Mouse (Mus musculus) midbrain, embryonic 10.5 days (tissue): ENCODE data around the gene Fgf8. TPM values are rescaled to one million over a fixed set of nuclear protein-coding genes. Genes with fewer than 3 reads are reported as not detected.

Experiments used
- DNase-seq: peaks from one replicate; pipeline ENCODE4 v3.0.0-alpha.2; 2017; ENCODE audit warnings: low spot score
- H3K27ac ChIP-seq: fragments of 300-500 bp; sonication (generic); replicated peaks from 2 replicates; pipeline ENCODE4 v1.5.1; 2016; ENCODE audit warnings: mild to moderate bottlenecking
- H3K27me3 ChIP-seq: fragments of 300-500 bp; sonication (generic); 2 replicates; pipeline ENCODE4 v1.6.1; 2016; ENCODE audit warnings: low read depth, mild to moderate bottlenecking; ENCODE audit not compliant: poor library complexity, severe bottlenecking
- H3K36me3 ChIP-seq: fragments of 300-500 bp; sonication (generic); 2 replicates; pipeline ENCODE4 v1.6.1; 2016; ENCODE audit warnings: mild to moderate bottlenecking, moderate library complexity
- H3K4me1 ChIP-seq: fragments of 300-500 bp; sonication (generic); 2 replicates; pipeline ENCODE4 v1.6.1; 2016
- H3K4me3 ChIP-seq: fragments of 300-500 bp; sonication (generic); 2 replicates; pipeline ENCODE4 v1.5.1; 2016; ENCODE audit warnings: mild to moderate bottlenecking, moderate library complexity
- H3K9me3 ChIP-seq: fragments of 300-500 bp; sonication (generic); replicated peaks from 2 replicates; pipeline ENCODE4 v1.6.1; 2016; ENCODE audit warnings: mild to moderate bottlenecking
- WGBS: fragments of 180-500 bp; shearing (Covaris S2); methylation state at CpG from one replicate; pipeline ENCODE4 v1.1.7; 2016; 5-methylcytosine and 5-hydroxymethylcytosine counted together
- polyA plus RNA-seq: library from polyadenylated mRNA; unstranded; fragments of >200 nt; fragmentation: Nextera tagmentation; extraction: Ambion mirVana; gene quantifications from 2 replicates; pipeline ENCODE4 v1.2.1, GENCODE M21; 2016

The Fgf8 gene
- polyA plus RNA-seq = 25.5 and 28.8 TPM in 2 replicates

GRCm38 (mm10) chr19:45742218-45742983 lies at the start of gene Fgf8:
Gene Fgf8 (minus strand): TSS chr19:45742915.
- Histone ChIP-seq H3K4me3 (peak within 1 kb of the TSS; percentile 58), H3K27ac (peak within 1 kb of the TSS; percentile 68), H3K36me3 (no peaks in the 10 kb centered on the region), H3K9me3 (no peaks in the 10 kb centered on the region), H3K27me3 (peaks cover 100% of the 10 kb centered on the region), H3K4me1 (peaks cover 68% of the 10 kb centered on the region)
- under 1% methylated on average over 63 of the region's 68 CpGs for WGBS
- DNase-seq = no peak

DNA sequence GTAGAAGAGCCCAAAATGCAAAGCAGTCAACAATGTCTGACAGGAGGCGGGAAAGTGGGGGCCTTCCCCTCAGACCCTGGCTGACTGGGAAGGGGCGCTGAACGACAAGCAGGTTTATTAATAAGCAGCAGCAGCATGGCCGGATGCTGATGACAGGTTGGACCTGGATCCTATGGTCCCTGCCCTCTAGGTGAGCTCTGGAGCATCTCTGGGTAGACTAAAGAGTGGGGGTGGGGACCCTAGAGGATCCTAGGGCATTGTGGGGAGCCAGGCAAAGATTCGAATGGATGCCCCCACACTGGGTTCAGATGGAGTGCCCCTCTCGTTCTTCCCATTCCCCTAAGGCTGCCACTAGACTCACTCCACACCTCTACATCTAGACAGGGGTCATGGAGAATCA lies 49.7 kb upstream of the Fgf8 start:
- Histone ChIP-seq H3K27me3 (no peaks in the 10 kb centered on the region; the same call in 1 of the 2 replicates), H3K9me3 (no peaks in the 10 kb centered on the region), H3K4me3 (no peak overlapping the region), H3K36me3 (no peaks in the 10 kb centered on the region), H3K4me1 (peaks cover 11% of the 10 kb centered on the region), H3K27ac (no peak overlapping the region)
- no peak for DNase-seq
- 90% methylated on average over 6 of the region's 6 CpGs for WGBS

- Histone ChIP-seq H3K9me3 (no peaks in the 10 kb centered on the region), H3K27ac (no peak overlapping the region), H3K36me3 (no peaks in the 10 kb centered on the region), H3K4me1 (no peaks in the 10 kb centered on the region), H3K27me3 (no peaks in the 10 kb centered on the region; the same call in 1 of the 2 replicates), H3K4me3 (no peak overlapping the region)
- DNase-seq = no peak
- 85% methylated on average over 13 of the region's 13 CpGs for WGBS
Observed at GRCm38 (mm10) chr19:45789888-45790874, 47.5 kb upstream of the Fgf8 start.

GRCm38 (mm10) chr19:45789365-45789764 lies 46.6 kb upstream of the Fgf8 start:
- H3K27me3 ChIP-seq = no peaks in the 10 kb centered on the region; the same call in 1 of the 2 replicates
- H3K4me1 ChIP-seq = no peaks in the 10 kb centered on the region
- no peak for DNase-seq
- WGBS = 83% methylated on average over 7 of the region's 7 CpGs
- H3K27ac ChIP-seq = no peak overlapping the region
- no peaks in the 10 kb centered on the region for H3K36me3 ChIP-seq
- H3K9me3 ChIP-seq = no peaks in the 10 kb centered on the region
- no peak overlapping the region for H3K4me3 ChIP-seq

- H3K27me3 ChIP-seq = no peaks in the 10 kb centered on the region; the same call in 1 of the 2 replicates
- WGBS = 94% methylated on average over 4 of the region's 4 CpGs
- H3K4me1 ChIP-seq = peaks cover 6% of the 10 kb centered on the region; the same call in 1 of the 2 replicates
- no peak overlapping the region for H3K27ac ChIP-seq
- no peaks in the 10 kb centered on the region for H3K36me3 ChIP-seq
- H3K9me3 ChIP-seq = no peaks in the 10 kb centered on the region
- no peak overlapping the region for H3K4me3 ChIP-seq
- DNase-seq = no peak
Observed at GRCm38 (mm10) chr19:45788337-45788736, 45.6 kb upstream of the Fgf8 start.

DNA sequence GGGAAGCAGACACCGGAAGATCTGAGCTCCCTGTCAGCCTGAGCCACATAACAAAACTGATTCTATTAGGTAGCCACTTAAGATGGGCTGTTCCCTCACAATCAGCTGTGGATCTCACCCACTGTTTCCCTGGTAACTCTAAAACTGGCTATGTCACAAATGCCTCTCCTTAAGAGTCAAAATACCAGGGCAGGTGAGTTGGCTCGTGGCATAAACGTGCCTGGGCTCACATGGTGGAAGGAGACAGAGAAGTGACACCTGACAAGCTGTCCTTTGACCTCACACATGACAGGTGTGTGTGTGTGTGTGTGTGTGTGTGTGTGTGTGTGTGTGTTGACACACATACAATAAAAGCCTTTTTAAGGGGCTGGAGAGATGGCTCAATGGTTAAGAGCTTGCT lies 44.7 kb upstream of the Fgf8 start:
- no peaks in the 10 kb centered on the region for H3K36me3 ChIP-seq
- H3K27me3 ChIP-seq = no peaks in the 10 kb centered on the region
- 78% methylated on average over 3 of the region's 3 CpGs for WGBS
- H3K27ac ChIP-seq = no peak overlapping the region
- DNase-seq = no peak
- H3K4me3 ChIP-seq = no peak overlapping the region
- no peaks in the 10 kb centered on the region for H3K9me3 ChIP-seq
- H3K4me1 ChIP-seq = peaks cover 8% of the 10 kb centered on the region; the same call in 1 of the 2 replicates

GRCm38 (mm10) chr19:45785470-45785869 lies 42.8 kb upstream of the Fgf8 start:
- WGBS = 70% methylated on average over 3 of the region's 3 CpGs
- peaks cover 26% of the 10 kb centered on the region for H3K4me1 ChIP-seq

GRCm38 (mm10) chr19:45783933-45784576 lies 41.3 kb upstream of the Fgf8 start:
- DNase-seq = no peak
- Histone ChIP-seq H3K27ac (peak overlapping the region; percentile 99), H3K36me3 (peaks cover 21% of the 10 kb centered on the region), H3K4me1 (peaks cover 35% of the 10 kb centered on the region), H3K4me3 (peak overlapping the region; percentile 100), H3K27me3 (no peaks in the 10 kb centered on the region), H3K9me3 (no peaks in the 10 kb centered on the region)
- WGBS = 36% methylated on average over 17 of the region's 17 CpGs

More at GRCm38 (mm10) chr19:45785470-45785869, 42.8 kb upstream of the Fgf8 start:
- H3K36me3 ChIP-seq = peaks cover 7% of the 10 kb centered on the region
- H3K27me3 ChIP-seq = no peaks in the 10 kb centered on the region
- H3K9me3 ChIP-seq = no peaks in the 10 kb centered on the region
- no peak overlapping the region for H3K4me3 ChIP-seq
- DNase-seq = no peak
- H3K27ac ChIP-seq = no peak overlapping the region

DNA sequence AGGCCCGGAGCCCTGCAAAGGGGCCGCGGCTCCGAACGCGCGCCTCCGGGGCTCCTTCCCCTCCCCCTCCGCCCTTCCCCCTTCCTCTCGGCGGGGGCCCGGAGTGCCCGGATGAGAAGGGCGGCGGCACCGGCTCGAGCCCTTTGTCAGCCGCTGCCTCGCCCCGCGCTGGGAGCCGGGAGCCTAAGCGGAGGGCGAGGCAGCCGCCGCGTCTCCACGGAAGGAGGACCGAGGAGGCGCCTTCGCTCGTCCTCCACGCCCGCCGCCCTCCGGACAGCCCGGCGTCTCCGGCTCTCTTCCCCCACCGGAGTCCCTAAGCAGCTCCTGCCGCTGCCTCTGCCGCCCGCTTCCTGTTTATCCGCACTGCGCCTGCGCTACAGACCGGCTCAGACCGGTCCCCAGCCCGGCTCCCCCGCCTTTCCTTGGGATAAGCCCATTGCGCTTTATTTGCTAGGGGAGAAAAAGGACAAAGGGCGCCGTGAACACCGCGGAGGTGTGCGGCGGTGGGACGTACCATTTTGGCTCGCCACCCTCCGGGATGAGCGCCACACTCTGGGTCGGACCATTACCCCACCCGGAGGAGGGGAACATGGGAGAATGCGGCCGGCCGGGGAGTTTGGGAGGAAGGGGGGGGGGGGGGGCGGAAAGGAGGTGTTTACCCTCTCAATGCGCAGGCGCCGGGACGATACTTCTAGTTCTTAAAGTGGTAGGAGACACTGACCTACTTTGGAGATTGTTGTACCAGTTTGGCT lies 40.6 kb upstream of the Fgf8 start, which contains the start of gene Mgea5:
Mgea5 (minus strand) TSS at position 657 of the 752 bp plus-strand sequence.
- Histone ChIP-seq H3K9me3 (no peaks in the 10 kb centered on the region), H3K27me3 (no peaks in the 10 kb centered on the region), H3K27ac (peak within 1 kb of the TSS; percentile 99), H3K36me3 (peaks cover 28% of the 10 kb centered on the region), H3K4me3 (peak within 1 kb of the TSS; percentile 100), H3K4me1 (peaks cover 35% of the 10 kb centered on the region)
- DNase-seq = peak; percentile 99
- WGBS = under 1% methylated on average over 62 of the region's 71 CpGs

DNA sequence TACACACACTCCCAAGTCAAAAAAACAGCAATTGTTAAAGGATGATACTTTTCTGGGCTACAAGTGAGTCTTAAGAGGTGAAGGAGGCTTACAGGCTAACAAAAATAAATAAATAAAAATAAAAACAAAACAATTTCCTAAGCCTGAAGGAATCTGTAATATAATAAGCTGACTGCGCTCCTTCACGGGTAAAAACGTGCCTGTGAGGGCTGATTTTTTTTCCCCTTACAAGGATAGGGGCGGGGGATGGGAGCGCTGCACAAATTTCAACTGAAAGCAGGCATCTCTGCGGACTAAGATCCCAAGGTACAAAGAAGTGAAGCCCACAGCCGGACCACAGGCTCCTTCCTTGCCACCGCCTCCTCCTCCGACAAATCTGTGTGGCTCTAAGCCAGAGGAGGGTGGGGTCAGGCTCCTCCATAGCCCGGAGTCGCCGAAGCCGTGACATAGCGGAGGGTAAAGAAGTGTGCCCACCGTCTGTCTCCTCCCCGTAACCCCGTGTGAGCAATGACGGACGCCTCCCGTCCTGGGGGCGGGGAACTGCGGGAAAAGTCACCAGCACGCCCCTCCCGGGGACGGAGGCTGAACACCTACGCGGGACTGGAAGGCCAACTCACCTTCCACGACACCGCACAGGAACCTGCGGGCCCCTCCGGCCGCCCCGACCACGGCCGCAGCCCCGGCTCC lies 39.7 kb upstream of the Fgf8 start:
- under 1% methylated on average over 36 of the region's 36 CpGs for WGBS
- H3K27me3 ChIP-seq = no peaks in the 10 kb centered on the region
- peak; percentile 74 for DNase-seq
- H3K4me3 ChIP-seq = peak overlapping the region; percentile 100
- peak overlapping the region; percentile 99 for H3K27ac ChIP-seq
- no peaks in the 10 kb centered on the region for H3K9me3 ChIP-seq
- H3K36me3 ChIP-seq = peaks cover 37% of the 10 kb centered on the region
- peaks cover 35% of the 10 kb centered on the region for H3K4me1 ChIP-seq

DNA sequence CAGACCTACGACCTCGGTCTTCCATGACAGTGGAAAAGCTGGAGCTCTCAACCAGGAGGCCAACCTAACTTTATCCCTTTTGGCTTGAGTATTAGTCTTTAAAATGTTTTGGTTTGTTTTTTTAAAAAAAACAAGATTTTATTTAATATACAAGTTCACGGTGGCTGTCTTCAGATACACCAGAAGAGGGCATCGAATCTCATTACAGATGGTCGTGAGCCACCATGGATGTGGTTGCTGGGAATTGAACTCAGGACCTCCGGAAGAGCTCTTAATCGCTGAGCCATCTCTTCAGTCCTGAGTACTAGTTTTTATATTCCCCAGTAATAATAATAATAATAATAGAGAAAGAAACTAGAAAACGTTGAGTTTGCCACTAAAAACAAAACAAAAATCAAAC lies 39.0 kb upstream of the Fgf8 start:
- 70% methylated on average over 8 of the region's 8 CpGs for WGBS
- H3K36me3 ChIP-seq = peaks cover 44% of the 10 kb centered on the region
- H3K27ac ChIP-seq = no peak overlapping the region
- peaks cover 35% of the 10 kb centered on the region for H3K4me1 ChIP-seq
- DNase-seq = no peak
- H3K27me3 ChIP-seq = no peaks in the 10 kb centered on the region
- H3K4me3 ChIP-seq = peak overlapping the region; percentile 100
- H3K9me3 ChIP-seq = no peaks in the 10 kb centered on the region
